Mouse (Mus musculus) olfactory bulb, adult 2 months (tissue): ENCODE results near the gene Rmnd5b.

ENCODE experiments used
- CTCF ChIP-seq: fragments of 200-500 bp; IDR thresholded peaks from 2 replicates; pipeline ENCODE4 v1.5.1; 2012; ENCODE audit warnings: low read depth, mild to moderate bottlenecking, low read length, moderate library complexity; ENCODE audit not compliant: insufficient read depth
- POLR2A ChIP-seq: fragments of 200-500 bp; IDR thresholded peaks from 2 replicates; pipeline ENCODE4 v1.6.1; 2012; ENCODE audit warnings: mild to moderate bottlenecking, low read depth, low read length, moderate library complexity; ENCODE audit not compliant: insufficient read depth

DNA sequence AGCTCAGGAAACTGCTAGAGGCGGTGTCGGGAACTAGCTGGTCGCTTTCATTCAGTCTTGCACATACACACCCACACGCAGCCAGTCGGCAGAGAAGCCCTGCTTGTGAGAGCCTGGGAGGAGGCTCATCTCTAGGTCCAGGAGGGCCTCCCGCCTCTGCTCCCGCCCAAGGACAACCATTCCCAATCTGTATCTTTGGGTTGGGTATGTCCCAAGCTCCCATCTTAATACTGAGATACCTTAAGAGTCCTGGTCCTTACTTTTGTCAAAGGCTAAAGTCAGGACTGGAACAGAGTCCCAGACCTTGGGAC, 14.1 kb upstream of the Rmnd5b start:
- TF ChIP-seq POLR2A (no peak), CTCF (no peak)
